Mouse (Mus musculus) MEL (cell line): ENCODE results near the gene Slc34a1.

Experiments
- CTCF ChIP-seq, 3 experiments: IDR thresholded peaks in 2 of 3; conservative IDR thresholded peaks in 1 of 3; 2 replicates each; pipeline ENCODE4 v1.5.1; 2011 to 2012; ENCODE audit warnings: low read length in 3 of 3, low read depth in 2 of 3, mild to moderate bottlenecking in 2 of 3, improper control_type of control experiment in 1 of 3, inconsistent platforms in 1 of 3, mixed read lengths in 1 of 3, moderate library complexity in 1 of 3; ENCODE audit not compliant: control insufficient read depth in 1 of 3, insufficient read depth in 1 of 3, poor library complexity in 1 of 3, severe bottlenecking in 1 of 3
- EP300 ChIP-seq, 2 experiments: IDR thresholded peaks; 2 replicates each; pipeline ENCODE4 v1.6.1; 2011; ENCODE audit warnings: improper control_type of control experiment in 2 of 2, low read length in 2 of 2, low read depth in 1 of 2, mild to moderate bottlenecking in 1 of 2
- GABPA ChIP-seq: IDR thresholded peaks from 2 replicates; pipeline ENCODE4 v1.6.1; 2012; ENCODE audit warnings: low read depth, mild to moderate bottlenecking, inconsistent platforms, low read length, improper control_type of control experiment, moderate library complexity
- HCFC1 ChIP-seq: IDR thresholded peaks from 2 replicates; pipeline ENCODE4 v1.6.1; 2012; ENCODE audit warnings: low read depth, mild to moderate bottlenecking, inconsistent platforms, low read length, improper control_type of control experiment, moderate library complexity
- JUND ChIP-seq: IDR thresholded peaks from 2 replicates; pipeline ENCODE4 v1.6.1; 2011; ENCODE audit warnings: low read depth, mild to moderate bottlenecking, improper control_type of control experiment, low read length
- MAX ChIP-seq: IDR thresholded peaks from 2 replicates; pipeline ENCODE4 v1.6.1; 2011; ENCODE audit warnings: low read length, improper control_type of control experiment
- USF1 ChIP-seq: IDR thresholded peaks from 2 replicates; pipeline ENCODE4 v1.6.1; 2014; ENCODE audit warnings: low read depth, mild to moderate bottlenecking, inconsistent platforms, low read length, improper control_type of control experiment, moderate library complexity
- ZKSCAN1 ChIP-seq: IDR thresholded peaks from 2 replicates; pipeline ENCODE4 v1.6.1; 2012; ENCODE audit warnings: low read depth, mild to moderate bottlenecking, inconsistent platforms, low read length, improper control_type of control experiment, moderate library complexity
- ZMIZ1 ChIP-seq: IDR thresholded peaks from 2 replicates; pipeline ENCODE4 v1.6.1; 2012; ENCODE audit warnings: low read depth, mild to moderate bottlenecking, inconsistent platforms, low read length, improper control_type of control experiment, moderate library complexity

DNA sequence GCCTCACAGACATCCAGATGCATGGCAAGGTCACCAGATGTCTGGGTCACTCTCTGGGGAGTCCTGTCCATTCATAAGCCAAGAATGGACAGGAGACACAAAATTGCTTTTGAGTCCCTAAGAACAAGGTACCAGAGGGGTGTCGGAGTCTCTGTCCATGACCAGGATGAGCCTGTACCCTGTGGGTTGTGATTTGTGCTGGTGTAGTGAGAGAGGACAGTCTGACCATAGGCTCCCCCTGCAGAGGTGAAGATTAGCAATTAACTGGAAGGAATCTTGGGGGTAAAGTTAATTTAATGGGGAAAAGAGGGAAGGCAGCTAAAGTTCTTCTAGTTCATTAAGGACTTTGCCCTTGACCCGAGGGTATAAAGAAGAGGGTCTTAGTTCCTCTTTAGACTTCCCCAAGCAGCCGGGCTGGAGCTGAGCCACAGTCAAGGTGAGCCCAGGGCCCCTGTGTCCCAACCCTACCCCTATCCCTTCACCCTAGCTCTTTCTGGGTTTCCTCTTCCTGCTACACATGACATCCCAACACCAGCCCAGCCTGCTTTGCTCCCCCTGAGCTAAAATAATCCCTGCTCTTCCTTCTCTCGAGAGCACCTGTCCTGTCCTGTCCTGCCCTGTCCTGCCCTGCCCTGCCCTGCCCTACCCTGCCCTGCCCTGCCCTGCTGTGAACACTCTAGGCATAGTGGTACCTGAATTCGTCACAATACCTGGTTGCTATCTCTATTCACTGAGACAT is 1.5 kb downstream of the Slc34a1 start:
- TF ChIP-seq MAX = no peak
- TF ChIP-seq GABPA = no peak
- no peak for TF ChIP-seq CTCF (IDR thresholded peaks at IDR 0.05 in 2 of 3, conservative IDR thresholded peaks at IDR 0.05 in 1 of 3; ENCODE audit: control insufficient read depth in 1 of 3, insufficient read depth in 1 of 3, low read depth in 2 of 3, low read length in 3 of 3, poor library complexity in 1 of 3, severe bottlenecking in 1 of 3)
- TF ChIP-seq HCFC1 = no peak
- no peak for TF ChIP-seq ZMIZ1
- no peak for TF ChIP-seq ZKSCAN1
- TF ChIP-seq JUND = no peak
- no peak for TF ChIP-seq EP300 (IDR thresholded peaks at IDR 0.05; ENCODE audit: low read depth in 1 of 2, low read length in 2 of 2)
- no peak for TF ChIP-seq USF1
